Mouse (Mus musculus): Measurements from ENCODE around the gene Gm7970.
"Not testable (repeated sequence)": the region's sequence is repeated elsewhere in the genome, so short reads cannot be mapped to it uniquely, and the experiment has no call there.

The Gm7970 gene

DNA sequence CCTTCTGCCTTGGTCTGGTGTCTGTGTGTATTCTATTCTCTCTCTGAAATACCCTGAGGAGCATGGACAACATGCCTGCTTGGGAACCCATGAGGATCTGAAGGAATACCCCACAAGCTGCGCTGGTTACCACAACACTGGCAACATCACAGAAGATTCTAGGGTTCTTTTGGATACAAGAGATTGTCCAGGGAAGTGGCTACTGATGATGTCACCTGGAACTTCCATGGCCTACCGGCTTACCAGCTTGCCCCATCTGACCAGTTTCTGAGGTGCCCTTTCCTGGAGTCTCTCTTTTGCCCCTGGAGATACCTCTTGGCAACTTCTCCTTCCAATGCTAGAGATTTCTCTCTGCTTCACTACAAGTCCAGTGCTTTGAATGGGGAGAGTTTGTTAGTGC is at the start of gene Gm7970:
Gm7970 (minus strand) TSS at position 101 of the 400 bp plus-strand sequence.
- DNase-seq (ENCODE audit: low spot score in 2 of 2): not testable (repeated sequence)

DNA sequence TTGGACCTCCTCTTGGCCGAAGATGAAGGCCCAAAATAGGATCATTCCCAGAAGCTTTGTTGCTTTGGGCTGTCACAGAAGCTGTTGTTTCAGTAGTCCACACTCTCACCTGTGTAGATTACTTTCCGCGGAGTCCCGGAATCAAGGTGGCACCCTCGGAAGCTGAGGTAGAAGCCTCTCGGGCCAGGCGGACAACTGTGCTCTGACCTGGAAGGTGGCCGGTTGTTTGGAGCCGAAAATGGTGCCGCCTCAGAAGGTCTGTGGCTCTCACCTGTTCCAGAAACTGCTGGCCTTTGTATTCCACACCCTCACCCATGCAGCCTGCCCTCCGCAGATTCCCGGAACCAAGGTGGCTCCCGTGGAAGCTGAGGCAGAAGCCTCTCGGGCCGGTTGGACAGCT is 45.6 kb upstream of the Gm7970 start:
- DNase-seq (ENCODE audit: low spot score in 2 of 2): not testable (repeated sequence)

DNA sequence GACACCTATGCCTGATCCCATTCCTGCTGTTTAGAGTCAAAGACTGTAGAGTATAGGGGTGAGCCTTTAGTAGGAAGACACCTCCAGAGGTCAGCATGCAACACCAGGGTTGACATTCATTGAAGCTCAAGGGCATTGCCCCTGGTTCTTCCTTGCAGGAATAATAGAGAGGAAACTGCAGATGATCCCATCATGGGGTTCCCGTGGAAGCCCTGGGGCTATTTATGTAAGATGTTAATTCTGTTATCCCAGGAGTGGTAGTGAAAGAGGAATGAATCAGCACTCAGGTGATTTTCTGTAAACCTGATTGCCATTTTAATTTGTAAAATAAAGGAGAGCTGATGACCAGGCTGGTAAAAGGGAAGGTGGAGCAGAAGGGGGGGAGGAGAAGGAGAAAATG is 31.0 kb upstream of the Gm7970 start:
- not testable (repeated sequence) for DNase-seq (ENCODE audit: low spot score in 2 of 2)

DNA sequence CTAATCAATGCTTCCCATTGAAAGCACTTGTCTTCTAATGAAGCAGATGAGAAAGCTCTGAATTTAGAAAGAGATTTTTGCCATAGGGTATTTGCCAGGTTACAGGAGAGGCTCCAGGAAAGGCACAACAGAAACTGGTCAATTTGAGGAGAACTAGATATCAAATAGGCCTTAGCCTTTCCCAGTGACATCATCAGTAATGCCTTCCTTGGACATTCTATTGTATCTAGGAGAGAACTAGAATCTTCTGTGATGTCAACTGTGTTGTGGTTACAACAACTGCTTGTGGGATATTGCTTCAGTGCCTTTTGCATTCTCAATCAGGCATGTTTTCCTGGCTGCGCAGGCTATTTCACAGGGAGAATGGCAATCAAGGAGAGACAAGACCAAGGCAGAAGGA is 17.5 kb upstream of the Gm7970 start, which contains the start of gene 1700049E17Rik2:
1700049E17Rik2 (plus strand) TSS at position 301 of the 400 bp plus-strand sequence.
- not testable (repeated sequence) for DNase-seq (ENCODE audit: low spot score in 2 of 2)

DNA sequence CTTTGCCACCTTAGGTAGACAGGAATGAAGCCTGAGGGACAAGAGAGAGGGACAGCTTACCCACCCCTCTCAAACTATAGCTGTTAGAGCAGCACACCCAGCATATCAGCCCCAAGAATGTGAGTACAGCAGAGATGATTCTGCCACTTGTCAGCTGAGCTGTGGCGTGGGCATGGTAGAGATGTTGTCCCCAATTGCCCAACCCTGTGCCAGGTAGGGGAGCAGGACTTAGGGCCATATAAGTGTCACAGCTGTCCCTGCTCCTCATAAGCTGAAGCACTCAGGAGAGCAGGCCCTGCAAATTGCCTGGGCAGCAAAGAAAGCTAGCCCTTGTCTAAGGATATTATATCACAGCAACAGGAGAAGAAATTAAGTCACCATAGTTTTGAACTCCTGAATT is 30.7 kb downstream of the Gm7970 start:
- not testable (repeated sequence) for DNase-seq (ENCODE audit: low spot score in 2 of 2)

DNA sequence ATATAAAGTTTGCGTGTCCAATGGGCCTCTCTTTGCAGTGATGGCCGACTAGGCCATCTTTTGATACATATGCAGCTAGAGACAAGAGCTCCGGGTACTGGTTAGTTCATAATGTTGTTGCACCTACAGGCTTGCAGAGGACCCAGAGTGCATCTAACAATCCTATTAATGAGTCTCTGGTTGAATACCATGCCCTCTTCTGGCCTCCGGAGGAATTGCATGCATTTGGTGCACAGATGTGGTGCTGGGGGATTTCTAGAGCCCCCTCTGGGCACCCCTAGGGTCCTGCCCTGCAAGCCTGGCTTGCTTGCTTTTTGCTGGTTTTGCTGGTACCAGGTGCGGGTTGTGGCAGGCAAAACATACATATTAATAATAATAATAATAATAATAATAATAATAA is 34.7 kb downstream of the Gm7970 start:
- DNase-seq (ENCODE audit: low spot score in 2 of 2): not testable (repeated sequence)

Data from frontal cortex, postnatal 25 days (tissue).